Mouse (Mus musculus): ENCODE measurements at regions not wholly inside any gene's neighbourhood (a gene's known extent, or its start where the extent isn't known, plus 50 kb on each side); places are given as distances from the start of the nearest gene placed in this dataset.

DNA sequence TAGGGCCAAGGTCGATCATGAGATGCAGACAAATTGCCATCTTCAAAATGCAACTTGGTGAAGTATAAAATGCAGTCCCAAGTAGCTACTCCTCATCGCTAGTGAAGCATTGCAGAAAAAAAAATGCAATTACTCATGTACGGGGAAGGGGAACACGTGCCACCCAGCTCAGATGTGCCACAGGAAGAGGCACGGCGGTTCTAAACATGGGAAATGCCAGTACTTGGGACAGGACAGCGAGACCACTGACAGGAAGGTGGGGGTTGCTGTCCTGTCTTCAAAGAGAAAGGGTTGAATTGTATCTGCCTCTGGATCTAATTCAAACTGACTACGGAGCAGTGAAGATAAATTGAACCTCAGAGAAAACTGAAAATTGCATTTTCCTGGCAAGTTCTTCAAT lies 104.6 kb upstream of the Ankrd1 start:
- H3K4me2 ChIP-seq (ENCODE audit: low read depth): no peak overlapping the region
- no peaks in the 10 kb centered on the region for H3K36me3 ChIP-seq (ENCODE audit: control insufficient read depth, insufficient read depth, low read length)
- no peak for DNase-seq (ENCODE audit: low spot score)
- H3K27ac ChIP-seq (ENCODE audit: low read depth, low read length): no peak overlapping the region
- no peaks in the 10 kb centered on the region for H3K9me3 ChIP-seq (ENCODE audit: control insufficient read depth, low read length)
- H3K27me3 ChIP-seq (ENCODE audit: control insufficient read depth, insufficient read depth, low read length): no peaks in the 10 kb centered on the region
- no peak overlapping the region for H3K4me3 ChIP-seq (ENCODE audit: low read depth, low read length)
- no peak for ATAC-seq (ENCODE audit: insufficient read depth, low FRiP score, low TSS enrichment)
- whole genome bisulfite sequencing: 72% methylated on average over 8 of the region's 8 CpGs
- H3K4me1 ChIP-seq (ENCODE audit: control insufficient read depth, insufficient read depth, low read length): no peaks in the 10 kb centered on the region
- H3K9ac ChIP-seq (ENCODE audit: low read length): no peak overlapping the region

DNA sequence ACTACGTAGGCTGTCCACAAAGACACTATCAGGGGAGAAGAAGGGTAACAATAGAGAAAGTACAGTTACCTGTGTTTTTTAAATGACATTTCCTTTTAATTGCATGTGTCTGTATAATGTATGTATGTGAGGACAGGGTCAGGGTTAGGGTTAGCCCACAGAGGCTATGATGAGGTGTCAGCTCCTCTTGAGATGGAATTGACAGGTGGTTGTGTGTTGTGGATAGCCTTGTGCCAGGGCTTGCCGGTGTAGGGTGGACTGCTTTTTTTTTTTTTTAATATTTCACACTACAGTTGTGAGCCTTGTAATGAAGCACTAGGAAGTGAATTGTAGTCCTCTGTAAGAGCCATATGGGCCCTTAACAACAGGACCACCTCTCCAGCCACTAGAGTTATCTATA lies 105.7 kb upstream of the Ankrd1 start:
- Histone ChIP-seq H3K27me3 (ENCODE audit: control insufficient read depth, insufficient read depth, low read length) (no peaks in the 10 kb centered on the region), H3K4me1 (ENCODE audit: control insufficient read depth, insufficient read depth, low read length) (no peaks in the 10 kb centered on the region), H3K9me3 (ENCODE audit: control insufficient read depth, low read length) (no peaks in the 10 kb centered on the region), H3K36me3 (ENCODE audit: control insufficient read depth, insufficient read depth, low read length) (no peaks in the 10 kb centered on the region), H3K27ac (ENCODE audit: low read depth, low read length) (no peak overlapping the region), H3K9ac (ENCODE audit: low read length) (no peak overlapping the region), H3K4me3 (ENCODE audit: low read depth, low read length) (no peak overlapping the region), H3K4me2 (ENCODE audit: low read depth) (no peak overlapping the region)
- DNase-seq (ENCODE audit: low spot score): no peak
- WGBS: 96% methylated on average over 2 of the region's 2 CpGs
- no peak for ATAC-seq (ENCODE audit: insufficient read depth, low FRiP score, low TSS enrichment)

DNA sequence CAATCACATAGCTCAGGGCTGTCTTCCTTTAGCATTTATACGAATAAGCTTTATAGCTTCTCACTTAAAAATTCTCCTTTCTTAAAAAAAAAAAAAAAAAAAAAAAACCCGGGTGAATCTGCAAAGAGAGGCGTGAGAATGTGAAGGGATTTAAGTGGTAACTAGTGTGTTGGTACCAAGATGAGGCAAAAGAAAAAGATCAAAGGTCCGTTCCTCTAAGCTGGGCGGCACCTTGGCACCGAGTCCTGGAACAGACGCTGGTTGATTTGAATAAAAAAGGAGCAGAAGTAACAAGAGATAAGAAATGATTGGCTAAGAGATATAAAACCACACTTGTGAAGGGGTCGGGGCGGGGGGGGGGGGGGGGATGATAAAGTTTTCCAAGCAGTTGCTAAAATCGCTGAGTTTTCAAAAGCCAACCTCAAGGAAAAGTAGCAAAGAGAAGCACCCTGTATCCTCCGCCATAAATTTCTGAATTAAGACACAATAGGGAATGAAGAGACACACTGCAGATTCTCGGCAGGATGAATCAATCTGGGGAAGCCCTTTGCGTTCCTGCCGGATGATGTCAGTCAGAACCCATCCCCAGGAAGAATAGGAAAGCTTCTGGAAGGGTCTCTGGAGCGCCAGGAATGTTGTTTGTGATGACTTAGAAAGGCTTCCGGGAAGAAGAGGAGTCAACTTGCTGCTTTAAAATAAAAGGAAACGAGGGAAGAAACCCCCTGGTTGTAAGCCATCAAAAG lies 107.7 kb upstream of the Ankrd1 start:
- Histone ChIP-seq H3K9ac (ENCODE audit: low read length) (no peak overlapping the region), H3K36me3 (ENCODE audit: control insufficient read depth, insufficient read depth, low read length) (no peaks in the 10 kb centered on the region), H3K27ac (ENCODE audit: low read depth, low read length) (no peak overlapping the region), H3K9me3 (ENCODE audit: control insufficient read depth, low read length) (no peaks in the 10 kb centered on the region), H3K4me3 (ENCODE audit: low read depth, low read length) (no peak overlapping the region), H3K4me2 (ENCODE audit: low read depth) (no peak overlapping the region), H3K27me3 (ENCODE audit: control insufficient read depth, insufficient read depth, low read length) (no peaks in the 10 kb centered on the region), H3K4me1 (ENCODE audit: control insufficient read depth, insufficient read depth, low read length) (no peaks in the 10 kb centered on the region)
- ATAC-seq (ENCODE audit: insufficient read depth, low FRiP score, low TSS enrichment) (no peak), DNase-seq (ENCODE audit: low spot score) (no peak)
- WGBS: 32% methylated on average over 16 of the region's 17 CpGs

DNA sequence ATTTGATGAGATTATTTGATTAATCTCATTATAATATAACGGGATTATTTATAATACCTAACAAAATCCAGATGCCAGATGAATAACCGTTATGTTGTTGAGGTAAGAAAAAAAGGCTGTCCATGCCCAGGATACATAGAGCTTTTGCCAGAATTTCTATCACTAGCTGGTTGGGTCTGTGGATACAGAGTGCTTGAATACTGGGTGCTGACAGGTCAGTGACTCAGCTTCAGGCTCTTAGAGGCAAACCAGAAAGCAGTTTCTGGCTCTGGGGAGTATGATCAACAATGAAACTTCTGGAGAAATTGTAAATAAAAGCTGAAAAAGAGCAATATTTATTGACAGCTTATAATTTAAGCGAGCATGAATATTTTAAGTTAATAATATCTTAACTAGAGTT lies 109.4 kb upstream of the Ankrd1 start:
- no peak overlapping the region for H3K9ac ChIP-seq (ENCODE audit: low read length)
- no peaks in the 10 kb centered on the region for H3K27me3 ChIP-seq (ENCODE audit: control insufficient read depth, insufficient read depth, low read length)
- no peaks in the 10 kb centered on the region for H3K9me3 ChIP-seq (ENCODE audit: control insufficient read depth, low read length)
- no peak overlapping the region for H3K27ac ChIP-seq (ENCODE audit: low read depth, low read length)
- 94% methylated on average over 3 of the region's 3 CpGs for WGBS
- no peaks in the 10 kb centered on the region for H3K4me1 ChIP-seq (ENCODE audit: control insufficient read depth, insufficient read depth, low read length)
- ATAC-seq (ENCODE audit: insufficient read depth, low FRiP score, low TSS enrichment) (no peak), DNase-seq (ENCODE audit: low spot score) (no peak)
- H3K36me3 ChIP-seq (ENCODE audit: control insufficient read depth, insufficient read depth, low read length): no peaks in the 10 kb centered on the region
- H3K4me3 ChIP-seq (ENCODE audit: low read depth, low read length): no peak overlapping the region
- H3K4me2 ChIP-seq (ENCODE audit: low read depth): no peak overlapping the region

DNA sequence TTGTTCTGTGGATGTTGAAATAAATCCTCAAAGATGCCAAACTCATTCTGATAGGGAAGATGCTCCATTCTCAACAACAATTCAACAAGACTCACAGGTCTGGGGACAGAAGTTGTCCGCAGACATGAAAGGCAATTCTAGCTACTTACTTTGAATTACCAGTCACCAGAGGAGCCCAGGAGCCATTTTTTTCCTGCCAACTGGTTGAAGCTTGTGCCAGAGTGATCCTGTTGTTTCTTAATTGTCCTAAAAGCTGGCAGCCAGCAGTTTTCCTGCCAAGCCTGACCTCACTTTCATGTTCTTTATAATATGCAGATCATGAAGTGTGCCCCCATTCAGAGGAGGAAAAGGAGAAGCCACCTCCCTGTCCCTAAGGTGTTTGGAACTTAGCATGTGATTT lies 110.0 kb upstream of the Ankrd1 start:
- H3K9ac ChIP-seq (ENCODE audit: low read length): no peak overlapping the region
- WGBS: 92% methylated on average over 1 of the region's 1 CpGs
- no peaks in the 10 kb centered on the region for H3K36me3 ChIP-seq (ENCODE audit: control insufficient read depth, insufficient read depth, low read length)
- no peak overlapping the region for H3K27ac ChIP-seq (ENCODE audit: low read depth, low read length)
- H3K9me3 ChIP-seq (ENCODE audit: control insufficient read depth, low read length): no peaks in the 10 kb centered on the region
- H3K4me3 ChIP-seq (ENCODE audit: low read depth, low read length): no peak overlapping the region
- ATAC-seq (ENCODE audit: insufficient read depth, low FRiP score, low TSS enrichment): no peak
- no peaks in the 10 kb centered on the region for H3K4me1 ChIP-seq (ENCODE audit: control insufficient read depth, insufficient read depth, low read length)
- no peak for DNase-seq (ENCODE audit: low spot score)
- H3K27me3 ChIP-seq (ENCODE audit: control insufficient read depth, insufficient read depth, low read length): no peaks in the 10 kb centered on the region
- no peak overlapping the region for H3K4me2 ChIP-seq (ENCODE audit: low read depth)

DNA sequence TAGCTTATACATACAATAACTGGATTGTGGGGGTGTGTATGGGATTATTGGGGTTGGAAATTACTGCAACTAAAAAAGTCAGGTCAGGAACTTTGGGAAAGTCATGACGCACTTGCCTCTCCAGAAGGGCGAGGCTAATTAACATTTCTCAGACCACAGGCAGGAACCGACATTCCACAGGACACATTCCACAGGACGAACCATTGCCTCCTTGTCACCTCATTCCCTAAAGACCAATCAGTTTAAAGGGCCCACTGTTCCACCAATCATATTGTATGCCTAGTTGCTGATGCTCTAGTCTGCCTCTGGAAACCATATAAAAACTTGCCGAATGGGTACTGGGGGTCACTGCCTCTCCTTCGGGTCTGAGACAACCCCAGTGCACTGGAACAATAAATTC lies 113.0 kb upstream of the Pcgf5 start:
- Histone ChIP-seq H3K4me1 (ENCODE audit: control insufficient read depth, insufficient read depth, low read length) (no peaks in the 10 kb centered on the region), H3K4me3 (ENCODE audit: low read depth, low read length) (no peak overlapping the region), H3K4me2 (ENCODE audit: low read depth) (no peak overlapping the region), H3K27ac (ENCODE audit: low read depth, low read length) (no peak overlapping the region), H3K9me3 (ENCODE audit: control insufficient read depth, low read length) (no peaks in the 10 kb centered on the region), H3K36me3 (ENCODE audit: control insufficient read depth, insufficient read depth, low read length) (no peaks in the 10 kb centered on the region), H3K27me3 (ENCODE audit: control insufficient read depth, insufficient read depth, low read length) (no peaks in the 10 kb centered on the region), H3K9ac (ENCODE audit: low read length) (no peak overlapping the region)
- no peak for ATAC-seq (ENCODE audit: insufficient read depth, low FRiP score, low TSS enrichment)
- 82% methylated on average over 6 of the region's 6 CpGs for WGBS
- no peak for DNase-seq (ENCODE audit: low spot score)

DNA sequence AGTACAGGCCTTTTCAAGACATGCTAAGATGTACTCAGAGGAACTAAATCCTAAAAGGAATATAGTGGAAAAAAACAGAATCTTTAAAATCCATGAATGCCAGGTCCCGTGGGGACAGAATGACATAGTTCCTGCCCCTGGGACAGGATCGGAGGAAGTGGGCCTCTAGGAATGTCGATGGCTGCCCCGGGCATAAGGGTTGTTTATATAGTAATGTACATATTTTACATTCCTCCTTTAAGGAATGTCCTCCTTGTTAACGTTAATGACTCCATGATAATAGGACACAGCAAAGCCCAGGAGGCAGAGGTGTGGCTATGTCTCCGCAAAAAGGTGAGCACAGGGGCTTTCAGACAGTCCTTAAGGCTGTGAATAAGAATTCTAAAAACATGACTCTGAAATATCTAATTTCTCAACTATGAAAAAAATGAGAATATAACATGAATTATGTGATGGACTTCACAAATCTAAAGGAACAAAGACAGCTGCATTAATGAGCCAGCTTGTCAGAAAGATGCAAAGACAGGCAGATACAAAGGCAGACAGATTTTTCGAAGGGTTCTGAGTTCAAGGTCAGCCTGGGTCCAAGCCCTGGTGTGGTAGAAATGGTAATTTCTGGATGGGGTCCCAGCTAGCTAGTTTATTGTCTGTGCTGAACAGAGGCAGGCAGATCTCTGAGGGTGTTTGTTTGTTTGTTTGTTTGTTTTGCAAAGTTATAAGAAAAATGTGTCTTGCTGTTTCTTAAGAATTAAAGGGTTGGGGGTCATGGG lies 111.3 kb upstream of the Pcgf5 start:
- no peaks in the 10 kb centered on the region for H3K36me3 ChIP-seq (ENCODE audit: control insufficient read depth, insufficient read depth, low read length)
- no peak overlapping the region for H3K27ac ChIP-seq (ENCODE audit: low read depth, low read length)
- no peak overlapping the region for H3K4me3 ChIP-seq (ENCODE audit: low read depth, low read length)
- no peak overlapping the region for H3K4me2 ChIP-seq (ENCODE audit: low read depth)
- ATAC-seq (ENCODE audit: insufficient read depth, low FRiP score, low TSS enrichment): no peak
- no peak for DNase-seq (ENCODE audit: low spot score)
- H3K9me3 ChIP-seq (ENCODE audit: control insufficient read depth, low read length): no peaks in the 10 kb centered on the region
- H3K27me3 ChIP-seq (ENCODE audit: control insufficient read depth, insufficient read depth, low read length): no peaks in the 10 kb centered on the region
- 83% methylated on average over 7 of the region's 7 CpGs for WGBS
- no peak overlapping the region for H3K9ac ChIP-seq (ENCODE audit: low read length)
- H3K4me1 ChIP-seq (ENCODE audit: control insufficient read depth, insufficient read depth, low read length): no peaks in the 10 kb centered on the region

DNA sequence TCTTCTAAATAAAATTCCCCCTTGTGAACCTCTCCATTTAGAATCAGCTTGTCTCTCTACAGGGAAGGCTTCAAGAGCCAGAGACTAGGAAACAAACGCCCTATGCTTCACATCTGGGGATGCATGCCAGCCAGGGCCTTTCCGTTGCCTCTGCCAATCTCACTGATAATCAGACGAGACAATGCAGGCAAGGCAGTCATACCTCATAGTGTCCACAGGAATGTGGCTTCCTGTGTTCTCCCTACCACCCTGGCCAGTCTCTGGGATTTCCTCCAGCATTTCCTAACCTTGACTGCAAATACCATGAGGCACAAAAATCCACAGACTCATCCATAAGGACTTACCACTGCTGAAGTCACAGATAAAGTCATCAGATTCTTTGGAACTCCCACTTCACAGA lies 110.4 kb upstream of the Pcgf5 start:
- no peak for ATAC-seq (ENCODE audit: insufficient read depth, low FRiP score, low TSS enrichment)
- Histone ChIP-seq H3K36me3 (ENCODE audit: control insufficient read depth, insufficient read depth, low read length) (no peaks in the 10 kb centered on the region), H3K4me3 (ENCODE audit: low read depth, low read length) (no peak overlapping the region), H3K9ac (ENCODE audit: low read length) (no peak overlapping the region), H3K27me3 (ENCODE audit: control insufficient read depth, insufficient read depth, low read length) (no peaks in the 10 kb centered on the region), H3K4me2 (ENCODE audit: low read depth) (no peak overlapping the region), H3K4me1 (ENCODE audit: control insufficient read depth, insufficient read depth, low read length) (no peaks in the 10 kb centered on the region), H3K27ac (ENCODE audit: low read depth, low read length) (no peak overlapping the region), H3K9me3 (ENCODE audit: control insufficient read depth, low read length) (no peaks in the 10 kb centered on the region)
- DNase-seq (ENCODE audit: low spot score): no peak
- WGBS: 74% methylated on average over 3 of the region's 3 CpGs

DNA sequence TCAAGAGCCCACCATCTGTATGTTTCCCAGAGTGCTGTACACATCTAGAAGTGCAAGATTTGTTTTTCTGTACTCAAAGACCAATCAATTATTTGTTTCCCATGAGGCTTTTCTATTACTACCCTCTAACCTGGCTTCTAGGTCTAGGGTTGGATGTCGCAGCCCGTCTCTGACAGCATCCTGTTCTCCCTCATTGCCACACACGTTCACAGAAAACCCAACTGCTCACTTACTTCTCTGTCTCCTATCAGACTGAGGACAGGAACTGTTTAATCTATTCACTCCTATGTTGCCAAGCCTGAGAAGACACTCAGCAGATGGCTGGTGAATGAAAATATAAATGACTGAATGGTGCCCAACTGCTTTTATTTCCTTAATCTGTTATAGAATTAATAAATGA lies 109.6 kb upstream of the Pcgf5 start:
- no peak overlapping the region for H3K9ac ChIP-seq (ENCODE audit: low read length)
- no peaks in the 10 kb centered on the region for H3K4me1 ChIP-seq (ENCODE audit: control insufficient read depth, insufficient read depth, low read length)
- no peak overlapping the region for H3K4me2 ChIP-seq (ENCODE audit: low read depth)
- ATAC-seq (ENCODE audit: insufficient read depth, low FRiP score, low TSS enrichment) (no peak), DNase-seq (ENCODE audit: low spot score) (no peak)
- no peaks in the 10 kb centered on the region for H3K9me3 ChIP-seq (ENCODE audit: control insufficient read depth, low read length)
- H3K36me3 ChIP-seq (ENCODE audit: control insufficient read depth, insufficient read depth, low read length): no peaks in the 10 kb centered on the region
- H3K27ac ChIP-seq (ENCODE audit: low read depth, low read length): no peak overlapping the region
- H3K4me3 ChIP-seq (ENCODE audit: low read depth, low read length): no peak overlapping the region
- WGBS: 88% methylated on average over 3 of the region's 3 CpGs
- no peaks in the 10 kb centered on the region for H3K27me3 ChIP-seq (ENCODE audit: control insufficient read depth, insufficient read depth, low read length)

Data from neural tube, embryonic 11.5 days (tissue).